Mouse (Mus musculus) olfactory bulb, adult 2 months (tissue): Measurements from ENCODE around the gene Ttll2. TPM values are rescaled to one million over a fixed set of nuclear protein-coding genes. Genes with fewer than 3 reads are reported as not detected.
"Not testable (repeated sequence)": the region's sequence is repeated elsewhere in the genome, so short reads cannot be mapped to it uniquely, and the experiment has no call there.

Experiments used
- H3K27ac ChIP-seq: fragments of 200-500 bp; 2 replicates; pipeline ENCODE4 v1.5.1; 2012; ENCODE audit warnings: low read depth, low read length; ENCODE audit not compliant: insufficient read depth
- H3K4me1 ChIP-seq: fragments of 200-500 bp; 2 replicates; pipeline ENCODE4 v1.6.1; 2012; ENCODE audit warnings: low read length; ENCODE audit not compliant: control insufficient read depth, insufficient read depth
- H3K4me3 ChIP-seq: fragments of 200-500 bp; 2 replicates; pipeline ENCODE4 v1.5.1; 2012; ENCODE audit warnings: mild to moderate bottlenecking, low read depth, low read length, moderate library complexity; ENCODE audit not compliant: insufficient read depth
- WGBS: fragments of 180-500 bp; shearing (Covaris S2); methylation state at CpG from one replicate; pipeline ENCODE4 v1.1.7; 2018; 5-methylcytosine and 5-hydroxymethylcytosine counted together
- polyA plus RNA-seq: library from polyadenylated mRNA; stranded (reverse); fragments of >200 nt; gene quantifications from 2 replicates; pipeline ENCODE4 v1.2.4, GENCODE M21; 2012; ENCODE audit warnings: low replicate concordance; ENCODE audit not compliant: missing spikeins, insufficient read depth, insufficient read length

The Ttll2 gene
- polyA plus RNA-seq, 1 experiment, result not detected

DNA sequence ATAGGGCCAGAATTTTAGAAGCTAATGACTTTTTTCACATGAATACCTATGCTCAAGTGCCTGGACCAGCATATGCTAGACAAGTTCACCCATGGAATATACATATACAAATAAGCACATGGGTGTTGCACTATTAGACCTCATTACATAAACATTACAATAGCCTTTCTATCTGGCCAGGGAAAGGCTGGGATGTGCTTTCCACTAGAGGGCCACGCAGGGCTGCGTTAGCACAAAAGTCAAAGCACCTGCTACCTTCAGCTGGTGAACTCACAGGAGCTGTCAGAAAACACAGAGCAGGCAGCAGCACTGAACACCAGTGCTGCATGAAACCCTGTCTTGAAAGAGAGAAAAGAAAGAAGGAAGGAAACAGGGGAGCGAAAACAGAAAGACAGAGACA is 25.4 kb upstream of the Ttll2 start:
- H3K27ac ChIP-seq, H3K4me1 ChIP-seq, H3K4me3 ChIP-seq: not testable (repeated sequence)
- WGBS, result 33% methylated on average over 3 of the region's 3 CpGs

DNA sequence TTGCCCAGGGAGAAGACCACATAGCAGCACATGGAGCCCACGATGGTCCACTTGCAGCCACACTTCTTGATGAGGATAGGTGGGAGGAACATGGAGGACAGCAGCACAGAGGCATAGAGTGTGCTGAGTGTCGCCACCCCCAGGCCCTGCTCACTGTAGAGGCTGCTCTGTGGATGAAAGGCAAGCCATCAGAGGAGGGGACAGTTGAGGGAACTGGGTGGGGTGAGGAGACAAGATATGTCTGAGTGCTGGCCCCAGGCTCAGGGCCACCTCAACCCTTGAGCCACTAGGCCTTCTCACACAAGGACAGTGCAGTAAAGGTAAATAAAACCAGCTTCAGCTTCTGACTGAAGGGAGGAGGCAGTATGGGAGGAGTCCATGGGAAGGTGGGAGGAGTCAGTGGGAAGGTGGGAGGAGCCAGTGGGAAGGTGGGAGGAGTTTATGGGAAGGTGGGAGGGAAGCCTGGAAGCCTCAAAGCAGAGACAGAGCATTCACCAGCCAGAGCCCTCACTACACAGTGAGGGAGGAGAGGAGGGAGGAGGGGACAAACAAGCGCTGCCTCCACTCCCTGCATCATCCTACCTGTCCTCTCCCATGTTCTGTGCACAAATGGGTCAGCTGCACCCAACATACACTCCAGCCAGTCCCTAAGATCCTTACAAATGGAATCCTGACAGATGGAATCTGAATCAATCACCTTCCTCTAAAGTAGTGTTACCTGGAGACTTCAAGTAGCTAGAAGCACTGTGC is 24.6 kb upstream of the Ttll2 start:
- H3K27ac ChIP-seq, H3K4me3 ChIP-seq, H3K4me1 ChIP-seq: not testable (repeated sequence)
- WGBS, result 90% methylated on average over 1 of the region's 3 CpGs

- WGBS, result 90% methylated on average over 2 of the region's 5 CpGs
- not testable (repeated sequence) for H3K4me1 ChIP-seq, H3K4me3 ChIP-seq, H3K27ac ChIP-seq
Measured at GRCm38 (mm10) chr17:7371879-7372278, 19.4 kb upstream of the Ttll2 start, which contains the start of gene Gm49630. Gene Gm49630, minus strand, starts transcription at chr17:7371979.

DNA sequence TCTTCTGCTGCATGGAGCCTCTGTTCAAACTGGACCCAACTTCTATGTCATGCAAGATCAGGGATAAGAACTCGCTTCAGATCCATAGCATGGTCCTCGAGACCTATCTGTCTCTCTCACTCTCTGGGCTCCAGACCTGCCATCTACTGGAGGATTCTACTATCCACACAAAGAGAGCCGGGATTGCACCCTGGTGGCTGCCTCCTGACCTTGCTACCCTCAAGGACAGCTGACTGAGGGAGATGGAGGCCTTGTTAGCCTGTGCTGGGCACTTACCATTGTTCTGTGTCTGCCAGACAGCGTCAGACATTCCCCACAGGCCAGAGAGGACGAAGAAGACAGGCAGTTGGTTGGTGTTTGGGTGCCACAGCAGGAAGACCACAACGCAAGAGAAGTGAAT is 16.9 kb upstream of the Ttll2 start:
- 79% methylated on average over 6 of the region's 6 CpGs for WGBS
- not testable (repeated sequence) for H3K4me3 ChIP-seq, H3K27ac ChIP-seq, H3K4me1 ChIP-seq

- not testable (repeated sequence) for H3K27ac ChIP-seq, H3K4me1 ChIP-seq, H3K4me3 ChIP-seq
- 24% methylated on average over 5 of the region's 7 CpGs for WGBS
Measured at GRCm38 (mm10) chr17:7366676-7367374, 14.3 kb upstream of the Ttll2 start.

DNA sequence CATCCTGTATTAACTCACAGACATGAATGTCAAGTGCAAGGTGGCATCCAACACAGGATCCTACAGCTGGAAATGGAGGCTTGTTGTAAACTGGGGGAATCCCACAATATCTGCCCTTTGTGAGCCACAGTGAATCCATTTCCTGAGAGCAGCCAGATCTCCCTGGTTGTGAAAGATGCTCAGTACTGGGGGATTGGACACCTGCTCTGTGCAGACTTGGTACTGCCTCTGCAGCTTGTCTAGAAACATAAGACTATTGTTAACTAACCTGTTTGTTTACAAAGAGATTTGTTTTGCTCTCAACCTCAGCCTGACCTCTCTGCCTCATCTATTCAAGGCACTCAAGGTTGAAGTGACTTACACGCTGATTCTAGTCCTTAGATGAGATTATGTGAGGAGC is 13.8 kb upstream of the Ttll2 start:
- H3K4me3 ChIP-seq, H3K4me1 ChIP-seq, H3K27ac ChIP-seq: not testable (repeated sequence)
- 33% methylated on average over 1 of the region's 1 CpGs for WGBS

GRCm38 (mm10) chr17:7365615-7366014 is 13.1 kb upstream of the Ttll2 start:
- not testable (repeated sequence) for H3K4me1 ChIP-seq, H3K4me3 ChIP-seq, H3K27ac ChIP-seq
- WGBS, result 100% methylated on average over 1 of the region's 3 CpGs

DNA sequence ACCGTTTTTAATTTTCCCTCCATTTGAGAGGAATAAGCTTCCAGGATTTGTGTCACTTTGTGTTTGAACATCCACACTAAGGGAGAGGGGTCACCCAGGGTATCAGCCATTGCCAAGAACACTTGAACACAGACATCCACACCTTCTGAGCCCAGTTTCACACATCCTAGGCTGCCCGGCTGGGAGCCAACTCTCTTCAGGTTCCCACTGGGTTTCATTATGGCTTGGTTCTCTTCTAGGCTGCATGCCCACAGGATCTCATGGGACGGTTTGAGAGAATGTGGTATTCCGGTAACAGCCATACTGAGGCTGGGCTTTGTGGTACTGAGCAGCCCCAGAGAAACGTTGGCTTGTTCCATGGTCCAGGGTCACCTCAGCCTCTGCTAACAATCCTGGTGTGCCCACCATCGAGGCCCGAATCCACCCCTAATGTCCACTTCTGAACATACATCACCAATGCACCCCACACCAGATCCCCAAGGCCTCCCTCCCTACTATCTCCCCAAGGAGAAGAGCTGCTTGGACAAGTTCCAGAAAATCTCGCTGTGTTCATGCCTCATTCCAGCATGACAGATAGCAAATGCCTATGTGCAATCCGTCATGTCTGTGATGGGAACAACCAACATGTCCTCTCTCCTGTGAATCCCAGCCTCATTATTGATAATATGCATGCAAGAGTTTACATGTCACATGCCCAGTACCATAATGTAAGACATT is 8.4 kb upstream of the Ttll2 start:
- WGBS, result 87% methylated on average over 9 of the region's 9 CpGs
- H3K4me3 ChIP-seq, H3K27ac ChIP-seq, H3K4me1 ChIP-seq: not testable (repeated sequence)

GRCm38 (mm10) chr17:7359806-7360205 is 7.3 kb upstream of the Ttll2 start:
- not testable (repeated sequence) for H3K4me3 ChIP-seq, H3K4me1 ChIP-seq, H3K27ac ChIP-seq
- WGBS, result 78% methylated on average over 4 of the region's 4 CpGs

DNA sequence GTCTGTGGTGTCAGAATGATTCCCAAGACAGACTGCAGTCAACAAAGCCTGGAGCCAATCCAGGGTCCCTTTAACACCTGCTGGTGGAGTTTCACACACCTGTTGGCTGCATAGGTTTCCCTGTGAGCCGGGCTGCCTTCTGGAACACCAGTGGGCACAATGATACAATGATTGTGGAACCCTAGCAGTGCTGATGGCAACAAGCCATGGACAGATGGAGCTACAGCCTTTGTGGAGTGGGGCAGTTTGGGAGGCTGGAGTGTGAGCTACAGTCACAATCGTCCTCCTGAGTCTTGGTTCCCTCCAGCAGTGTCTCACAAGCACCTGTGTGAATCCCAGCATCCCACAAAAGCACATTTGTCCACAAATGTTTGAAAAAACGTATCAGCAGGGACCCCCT is 3.7 kb downstream of the Ttll2 start:
- not testable (repeated sequence) for H3K4me3 ChIP-seq, H3K27ac ChIP-seq, H3K4me1 ChIP-seq
- WGBS, result 55% methylated on average over 2 of the region's 3 CpGs

GRCm38 (mm10) chr17:7337381-7337780 is 15.1 kb downstream of the Ttll2 start:
- 32% methylated on average over 7 of the region's 9 CpGs for WGBS
- not testable (repeated sequence) for H3K27ac ChIP-seq, H3K4me3 ChIP-seq, H3K4me1 ChIP-seq

DNA sequence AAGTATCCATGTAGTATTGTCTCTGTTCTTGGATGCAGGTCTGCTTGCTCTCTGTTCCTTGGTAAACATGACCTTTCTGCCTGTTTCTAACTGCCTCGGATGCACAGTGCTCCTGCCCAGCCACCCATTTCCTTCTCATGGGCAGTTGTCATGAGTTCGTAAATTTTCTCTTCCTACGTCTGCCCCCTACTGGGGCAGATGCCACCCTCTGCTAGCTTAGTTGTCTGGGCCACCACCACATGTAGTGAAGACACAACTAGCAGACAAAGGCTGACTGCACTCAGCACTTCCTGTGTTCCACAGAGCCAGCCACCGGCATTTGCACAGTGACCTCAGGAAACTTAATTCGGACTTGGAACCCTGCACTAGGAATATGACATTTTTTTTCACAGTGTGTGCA is 19.8 kb downstream of the Ttll2 start:
- H3K4me3 ChIP-seq, H3K4me1 ChIP-seq, H3K27ac ChIP-seq: not testable (repeated sequence)
- 85% methylated on average over 4 of the region's 5 CpGs for WGBS

GRCm38 (mm10) chr17:7326415-7326814 is 26.1 kb downstream of the Ttll2 start:
- H3K27ac ChIP-seq, H3K4me1 ChIP-seq, H3K4me3 ChIP-seq: not testable (repeated sequence)
- WGBS, result 95% methylated on average over 5 of the region's 8 CpGs

DNA sequence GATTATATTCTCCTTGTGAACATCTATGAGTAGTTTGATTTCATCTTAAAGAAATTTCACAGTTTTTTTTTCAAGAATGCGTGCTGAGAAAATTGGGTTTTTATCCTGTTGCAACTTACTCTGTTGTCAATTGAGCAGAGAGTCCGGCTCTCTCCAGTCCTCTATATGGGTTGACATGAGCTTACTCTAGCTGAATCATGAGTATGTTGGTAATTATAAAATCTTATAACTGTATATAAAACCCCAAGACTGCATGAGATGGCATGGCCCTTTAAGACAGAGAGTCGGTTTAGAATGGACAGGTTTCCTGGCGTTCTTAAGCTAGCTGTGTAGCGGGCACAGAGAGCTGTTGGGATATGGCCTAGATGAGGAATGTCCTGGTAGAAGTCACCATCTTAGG is 28.1 kb downstream of the Ttll2 start, which contains the start of gene Tcp10a:
TSS of gene Tcp10a (plus strand) at position 301 of the 400 bp plus-strand sequence.
- 98% methylated on average over 4 of the region's 5 CpGs for WGBS
- H3K4me1 ChIP-seq, H3K27ac ChIP-seq, H3K4me3 ChIP-seq: not testable (repeated sequence)
